23 mouse cellular contexts compared by ENCODE assay signal in genomic region chr10:17225727-17226126, GRCm38 (mm10).
DNase-seq lines count a peak whose midpoint lies in the region; ATAC-seq and TF ChIP-seq lines count a peak whose summit lies in the region.
"Had no signal": no experiment of that assay in that cellular context is flagged by ENCODE, and none has a peak within 500 bp of the region (broad histone marks: within the 10 kb centered on the region; RNA-seq: fewer than 3 reads in every experiment).

No protein-coding gene starts in this region.

- H3K27me3 ChIP-seq in liver, adult 2 months (ENCODE audit: control insufficient read depth, insufficient read depth, low read length): no peaks in the 10 kb centered on the region
- H3K27me3 ChIP-seq: embryonic facial prominence, embryonic 12.5 days; forebrain, embryonic 13.5 days; forebrain, embryonic 15.5 days; Patski had no signal

- no peak overlapping the region for H3K4me3 ChIP-seq in liver, adult 2 months (ENCODE audit: insufficient read depth, low read depth, low read length)
- no peak overlapping the region for H3K4me3 ChIP-seq in layer of hippocampus, adult 2 months
- H3K4me3 ChIP-seq: embryonic facial prominence, embryonic 10.5 days; embryonic facial prominence, embryonic 12.5 days; forebrain, embryonic 13.5 days; forebrain, embryonic 15.5 days had no signal

- TF ChIP-seq POLR2A in liver, adult 2 months (IDR thresholded peaks at IDR 0.05; ENCODE audit: extremely low read depth, insufficient read depth, low read length): no peak

- H3K79me2 ChIP-seq in liver, adult 2 months (ENCODE audit: control insufficient read depth, insufficient read depth, low read length): no peaks in the 10 kb centered on the region

- no peak overlapping the region for H3K27ac ChIP-seq in liver, adult 2 months (replicated peaks; ENCODE audit: insufficient read depth, low read depth, low read length)
- no peak overlapping the region for H3K27ac ChIP-seq in layer of hippocampus, adult 2 months
- H3K27ac ChIP-seq: embryonic facial prominence, embryonic 10.5 days; embryonic facial prominence, embryonic 12.5 days; forebrain, embryonic 13.5 days; forebrain, embryonic 15.5 days had no signal

- no peak for TF ChIP-seq CTCF in liver, adult 2 months (IDR thresholded peaks at IDR 0.05; ENCODE audit: low read depth, low read length)
- no peak for TF ChIP-seq CTCF in layer of hippocampus, adult 2 months (conservative IDR thresholded peaks at IDR 0.05)

- no peaks in the 10 kb centered on the region for H3K4me1 ChIP-seq in liver, adult 2 months (ENCODE audit: control insufficient read depth, insufficient read depth, low read length)

- 91% methylated on average over 1 of the region's 1 CpGs for WGBS in liver, adult 2 months

- H3K36me3 ChIP-seq in liver, adult 2 months (ENCODE audit: control insufficient read depth, insufficient read depth, low read length): no peaks in the 10 kb centered on the region
- H3K36me3 ChIP-seq: embryonic facial prominence, embryonic 10.5 days; embryonic facial prominence, embryonic 12.5 days; forebrain, embryonic 15.5 days had no signal

- no peak overlapping the region for H3K9ac ChIP-seq in liver, adult 2 months (ENCODE audit: low read depth, low read length)
- H3K9ac ChIP-seq: embryonic facial prominence, embryonic 12.5 days; forebrain, embryonic 13.5 days; forebrain, embryonic 15.5 days; forebrain, postnatal 0 days had no signal

- ATAC-seq in common myeloid progenitor, adult 5-6 weeks (replicated peaks; ENCODE audit: low read depth, poor library complexity, severe bottlenecking): peak; percentile 53
- ATAC-seq in megakaryocyte, adult 5-6 weeks (ENCODE audit: poor library complexity, severe bottlenecking): peak; percentile 16; the same call in 1 of the 2 replicates
- ATAC-seq: forebrain, embryonic 13.5 days; forebrain, embryonic 15.5 days; forebrain, postnatal 0 days; Patski had no signal

- peak; percentile 14 for DNase-seq in liver, adult 2 months (ENCODE audit: extremely low read depth, low read depth, low spot score)
- DNase-seq in liver (no peak), 416B (ENCODE audit: low read depth) (peak; percentile 22)
- DNase-seq in kidney, postnatal 36 days: no peak
- DNase-seq in layer of hippocampus, adult 2 months (ENCODE audit: low spot score in 2 of 2): no peak
- DNase-seq in thymus, postnatal 36 days: no peak
- DNase-seq: adrenal gland, adult 2 months; adrenal gland, postnatal 10 days; adrenal gland, postnatal 25 days; cerebellum, adult 11 months; cerebellum, adult 18-20 months; cerebellum, adult 8-10 months; cerebellum, adult 9-11 months; cerebellum, postnatal 14 days; cerebellum, postnatal 36 days; forebrain, postnatal 0 days had no signal

Comparison
In these comparisons a context has a peak if more than half of its experiments do, and no peak if none do; other contexts are left out.
1. DNase-seq: peak in liver, adult 2 months (single experiment) and 416B (single experiment); none in liver (single experiment), kidney, postnatal 36 days (0 of 2), layer of hippocampus, adult 2 months (0 of 2) and thymus, postnatal 36 days (0 of 2).